Mouse (Mus musculus) urinary bladder, postnatal 36 days (tissue): ENCODE data around the gene Lca5l.
A peak's percentile ranks its signal among the peaks of the same experiment; 100 is the strongest.
"Not testable (repeated sequence)": the region's sequence is repeated elsewhere in the genome, so short reads cannot be mapped to it uniquely, and the experiment has no call there.

Experiments
- DNase-seq, 2 experiments: peaks; one replicate each; pipeline ENCODE4 v3.0.0; 2022; ENCODE audit warnings: low spot score in 2 of 2, mixed read lengths in 1 of 2

Lca5l gene

GRCm38 (mm10) chr16:96168837-96169236 lies 23.2 kb downstream of the Lca5l start:
- DNase-seq = no peak

GRCm38 (mm10) chr16:96165723-96166264 lies 26.3 kb downstream of the Lca5l start:
- DNase-seq = no peak

- no peak for DNase-seq
Measured at GRCm38 (mm10) chr16:96161336-96161735, 30.7 kb downstream of the Lca5l start.

GRCm38 (mm10) chr16:96160927-96161326 lies 31.1 kb downstream of the Lca5l start:
- no peak for DNase-seq

GRCm38 (mm10) chr16:96159794-96160346 lies 32.2 kb downstream of the Lca5l start:
- DNase-seq = no peak

GRCm38 (mm10) chr16:96159091-96159731 lies 32.9 kb downstream of the Lca5l start:
- peak; percentile 53 to 60 for DNase-seq

- DNase-seq = no peak
Measured at GRCm38 (mm10) chr16:96158511-96159080, 33.5 kb downstream of the Lca5l start.

GRCm38 (mm10) chr16:96157171-96157570 lies 34.9 kb downstream of the Lca5l start:
- no peak for DNase-seq

- DNase-seq = peak in 1 of 2 experiments; percentile 64
Measured at GRCm38 (mm10) chr16:96156019-96156418, 36.1 kb downstream of the Lca5l start.

GRCm38 (mm10) chr16:96154476-96154875 lies 37.6 kb downstream of the Lca5l start:
- DNase-seq = no peak

GRCm38 (mm10) chr16:96151551-96151950 lies 40.5 kb downstream of the Lca5l start:
- DNase-seq = peak; percentile 64 to 72

GRCm38 (mm10) chr16:96150995-96151394 lies 41.1 kb downstream of the Lca5l start:
- peak; percentile 67 to 72 for DNase-seq

- DNase-seq = no peak
Measured at GRCm38 (mm10) chr16:96149311-96149710, 42.8 kb downstream of the Lca5l start.

GRCm38 (mm10) chr16:96148834-96149233 lies 43.2 kb downstream of the Lca5l start:
- peak in 1 of 2 experiments; percentile 39 for DNase-seq

GRCm38 (mm10) chr16:96145814-96146213 lies 46.3 kb downstream of the Lca5l start:
- DNase-seq = no peak

GRCm38 (mm10) chr16:96145110-96145800 lies 46.8 kb downstream of the Lca5l start, which contains the start of gene Wrb:
Gene Wrb, plus strand, starts transcription at chr16:96145407.
- DNase-seq = peak; percentile 99 to 100

- not testable (repeated sequence) for DNase-seq
Measured at GRCm38 (mm10) chr16:96144748-96145109, 47.3 kb downstream of the Lca5l start.

GRCm38 (mm10) chr16:96128466-96128865 lies 63.6 kb downstream of the Lca5l start:
- DNase-seq = no peak

GRCm38 (mm10) chr16:96127657-96128344 lies 64.3 kb downstream of the Lca5l start, which contains the start of gene Hmgn1:
Gene Hmgn1, minus strand, starts transcription at chr16:96127729.
- peak; percentile 91 to 94 for DNase-seq

GRCm38 (mm10) chr16:96127288-96127656 lies 64.8 kb downstream of the Lca5l start:
- no peak for DNase-seq

GRCm38 (mm10) chr16:96126684-96127171 lies 65.3 kb downstream of the Lca5l start:
- peak in 1 of 2 experiments; percentile 30 for DNase-seq
